Mouse (Mus musculus): Measurements from ENCODE around the gene Hs3st3a1.

- TF ChIP-seq POLR2A (IDR thresholded peaks at IDR 0.05; ENCODE audit: low read depth, low read length) = no peak
- no peak for TF ChIP-seq CTCF (IDR thresholded peaks at IDR 0.05; ENCODE audit: extremely low read depth, insufficient read length, insufficient replicate concordance, low read depth, low read length)
These were observed 10.1 kb downstream of the Hs3st3a1 start for GRCm38 (mm10) chr11:64445227-64445626.
